Mouse (Mus musculus) lung, postnatal 0 days (tissue): ENCODE data around the gene Btnl2.

ENCODE experiments used
- CTCF ChIP-seq: IDR thresholded peaks from 2 replicates; pipeline ENCODE4 v1.5.1; 2016; ENCODE audit warnings: antibody characterized with exemption, mild to moderate bottlenecking
- EP300 ChIP-seq: IDR thresholded peaks from 2 replicates; pipeline ENCODE4 v1.6.1; 2016; ENCODE audit warnings: antibody characterized with exemption, mild to moderate bottlenecking, control low read depth

DNA sequence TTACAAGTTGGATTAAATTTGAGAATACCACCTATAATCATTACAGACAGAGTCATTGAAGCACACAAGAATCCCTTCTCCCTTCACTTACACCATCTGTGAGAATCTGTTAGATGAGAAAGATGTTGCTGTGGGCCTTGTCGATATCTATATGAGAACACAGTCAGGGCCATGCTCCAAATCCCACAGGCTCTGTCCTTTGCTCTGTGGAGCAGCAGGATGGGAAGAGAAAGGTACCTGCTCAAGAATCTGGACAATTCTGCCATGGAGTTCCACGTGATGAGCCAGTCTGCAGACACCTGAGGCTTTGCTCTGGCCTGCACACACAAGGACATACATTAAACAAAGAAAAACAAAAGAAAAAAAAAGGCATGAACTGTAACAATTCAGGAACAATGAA, 37.9 kb upstream of the Btnl2 start:
- TF ChIP-seq CTCF (no peak), EP300 (no peak)
